Mouse (Mus musculus) spleen, adult 2 months (tissue): ENCODE measurements at regions not wholly inside any gene's neighbourhood (a gene's known extent, or its start where the extent isn't known, plus 50 kb on each side); places are given as distances from the start of the nearest gene placed in this dataset.

Source experiments
- CTCF ChIP-seq: fragments of 200-500 bp; IDR thresholded peaks from 2 replicates; pipeline ENCODE4 v1.5.1; 2011; ENCODE audit warnings: mild to moderate bottlenecking, inconsistent platforms; ENCODE audit not compliant: insufficient read depth, insufficient read length, insufficient replicate concordance; ENCODE audit errors: extremely low read depth
- POLR2A ChIP-seq: fragments of 200-500 bp; IDR thresholded peaks from 2 replicates; pipeline ENCODE4 v1.6.1; 2011; ENCODE audit warnings: low read depth, low read length, inconsistent platforms

GRCm38 (mm10) chr1:129005899-129006298 is 267.2 kb upstream of the Thsd7b start:
- TF ChIP-seq POLR2A = no peak
- no peak for TF ChIP-seq CTCF
